Mouse (Mus musculus) embryo, embryonic 10 days (tissue): ENCODE data around the gene Msgn1.

Source experiments
- DNase-seq: peaks from one replicate; pipeline ENCODE4 v3.0.0-alpha.2; 2015; ENCODE audit warnings: low spot score

Gene Msgn1

GRCm38 (mm10) chr12:11208872-11209271 lies at the start of gene Msgn1:
Gene Msgn1, minus strand, starts transcription at chr12:11208972.
- DNase-seq, result no peak

- no peak for DNase-seq
Observed at GRCm38 (mm10) chr12:11250322-11250721, 41.5 kb upstream of the Msgn1 start.

- DNase-seq, result no peak
Observed at GRCm38 (mm10) chr12:11247460-11247859, 38.7 kb upstream of the Msgn1 start.

- no peak for DNase-seq
Observed at GRCm38 (mm10) chr12:11235996-11236395, 27.2 kb upstream of the Msgn1 start.

- no peak for DNase-seq
Observed at GRCm38 (mm10) chr12:11230267-11230666, 21.5 kb upstream of the Msgn1 start.

- no peak for DNase-seq
Observed at GRCm38 (mm10) chr12:11226529-11227268, 17.9 kb upstream of the Msgn1 start.

- DNase-seq, result no peak
Observed at GRCm38 (mm10) chr12:11226123-11226522, 17.4 kb upstream of the Msgn1 start.

GRCm38 (mm10) chr12:11224722-11225121 lies 15.9 kb upstream of the Msgn1 start:
- peak; percentile 35 for DNase-seq

- no peak for DNase-seq
Observed at GRCm38 (mm10) chr12:11223090-11223489, 14.3 kb upstream of the Msgn1 start.

- no peak for DNase-seq
Observed at GRCm38 (mm10) chr12:11222566-11222965, 13.8 kb upstream of the Msgn1 start.

- peak; percentile 49 for DNase-seq
Observed at GRCm38 (mm10) chr12:11221524-11222330, 13.0 kb upstream of the Msgn1 start.

- no peak for DNase-seq
Observed at GRCm38 (mm10) chr12:11217726-11218250, 9.0 kb upstream of the Msgn1 start.

- no peak for DNase-seq
Observed at GRCm38 (mm10) chr12:11216454-11216853, 7.7 kb upstream of the Msgn1 start.

- DNase-seq, result no peak
Observed at GRCm38 (mm10) chr12:11215555-11215954, 6.8 kb upstream of the Msgn1 start.

- DNase-seq, result no peak
Observed at GRCm38 (mm10) chr12:11214776-11215175, 6.0 kb upstream of the Msgn1 start.

- DNase-seq, result no peak
Observed at GRCm38 (mm10) chr12:11212881-11213280, 4.1 kb upstream of the Msgn1 start.

GRCm38 (mm10) chr12:11210361-11210760 lies 1.6 kb upstream of the Msgn1 start:
- no peak for DNase-seq

- no peak for DNase-seq
Observed at GRCm38 (mm10) chr12:11209636-11210035, 864 bp upstream of the Msgn1 start.

GRCm38 (mm10) chr12:11206321-11206720 lies 2.5 kb downstream of the Msgn1 start:
- DNase-seq, result no peak

- no peak for DNase-seq
Observed at GRCm38 (mm10) chr12:11203694-11204665, 4.8 kb downstream of the Msgn1 start.

- no peak for DNase-seq
Observed at GRCm38 (mm10) chr12:11202476-11202875, 6.3 kb downstream of the Msgn1 start.

GRCm38 (mm10) chr12:11200711-11201110 lies 8.1 kb downstream of the Msgn1 start:
- no peak for DNase-seq
